Mouse (Mus musculus) C2C12 (cell line): Measurements from ENCODE around the gene Polrmt.

ENCODE experiments used
- CEBPB ChIP-seq: IDR thresholded peaks from one replicate; pipeline ENCODE4 v1.6.1; 2011; ENCODE audit warnings: low read depth, mild to moderate bottlenecking, control low read depth, moderate library complexity
- CTCF ChIP-seq: IDR thresholded peaks from one replicate; pipeline ENCODE4 v1.5.1; 2011; ENCODE audit not compliant: control insufficient read depth, insufficient read depth, insufficient read length
- FOSL1 ChIP-seq: IDR thresholded peaks from one replicate; pipeline ENCODE4 v1.8.0; 2011; ENCODE audit warnings: mild to moderate bottlenecking, low read length; ENCODE audit not compliant: poor library complexity, insufficient read depth, severe bottlenecking
- MAX ChIP-seq: IDR thresholded peaks from one replicate; pipeline ENCODE4 v1.6.1; 2011; ENCODE audit warnings: mild to moderate bottlenecking, control low read depth
- MYOD1 ChIP-seq: IDR thresholded peaks from one replicate; pipeline ENCODE4 v1.6.1; 2011; ENCODE audit warnings: low read depth; ENCODE audit not compliant: control insufficient read depth, insufficient read length
- MYOG ChIP-seq: IDR thresholded peaks from one replicate; pipeline ENCODE4 v1.6.1; 2011; ENCODE audit not compliant: control insufficient read depth, insufficient read length; ENCODE audit errors: extremely low read depth
- USF1 ChIP-seq: IDR thresholded peaks from one replicate; pipeline ENCODE4 v1.6.1; 2011; ENCODE audit warnings: low read depth, mild to moderate bottlenecking, control low read depth, moderate library complexity

DNA sequence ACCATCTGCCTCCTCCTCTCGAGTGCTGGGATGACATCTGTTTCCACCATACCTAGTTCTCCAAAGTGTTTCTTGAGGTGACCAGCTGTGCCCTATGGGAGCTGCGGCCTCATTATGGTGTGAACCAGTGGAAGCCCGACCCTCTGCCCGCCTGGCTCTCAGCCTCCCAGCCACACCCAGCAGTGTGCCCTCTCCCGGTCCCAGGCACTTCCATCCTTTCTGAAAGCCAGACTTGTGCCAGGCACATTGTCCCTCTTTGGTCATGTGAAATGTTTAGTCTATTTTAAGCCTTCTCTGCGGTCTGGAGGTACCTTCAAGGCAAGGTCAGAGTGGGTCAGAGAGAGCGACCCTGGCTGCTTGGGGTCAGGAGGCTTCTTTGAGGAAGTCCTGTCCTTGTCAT lies 22.7 kb downstream of the Polrmt start:
- TF ChIP-seq FOSL1 (no peak), CTCF (no peak), MAX (no peak), USF1 (no peak), CEBPB (no peak), MYOG (no peak), MYOD1 (no peak)
